Mouse (Mus musculus) megakaryocyte progenitor cell, adult 5-6 weeks (primary cell): ENCODE results near the gene Hoxb6. TPM values are rescaled to one million over a fixed set of nuclear protein-coding genes. Genes with fewer than 3 reads are reported as not detected.

Source experiments
- ATAC-seq: replicated peaks from 2 replicates; pipeline ENCODE4 v1.8.0; 2016; ENCODE audit warnings: mild to moderate bottlenecking, moderate TSS enrichment, inconsistent platforms; ENCODE audit not compliant: poor library complexity
- total RNA-seq, 2 experiments: library from RNA; stranded (forward) in 1 of 2; stranded (reverse) in 1 of 2; fragments of 157-497, 149-512 nt in 1 of 2; fragments of 200-1000 nt in 1 of 2; gene quantifications; 2 replicates each; pipeline versions ENCODE4 v1.2.3 to v1.2.4; 2015 to 2017

Gene Hoxb6
- total RNA-seq, 2 experiments from 2014 or later, result not detected

GRCm38 (mm10) chr11:96348141-96348928 is 56.1 kb downstream of the Hoxb6 start:
- ATAC-seq, result no peak

GRCm38 (mm10) chr11:96348988-96349387 is 56.7 kb downstream of the Hoxb6 start:
- no peak for ATAC-seq

GRCm38 (mm10) chr11:96349491-96350340 is 57.4 kb downstream of the Hoxb6 start:
- ATAC-seq, result no peak

- no peak for ATAC-seq
These were observed 58.0 kb downstream of the Hoxb6 start, which contains the start of gene Hoxb2 for GRCm38 (mm10) chr11:96350341-96350624. Gene Hoxb2 (plus strand): TSS chr11:96350525.

GRCm38 (mm10) chr11:96350791-96351190 is 58.5 kb downstream of the Hoxb6 start:
- no peak for ATAC-seq

Other genes starting within 250 kb of the Hoxb6 start
- 21.3 and 21.8 TPM in 2 replicates for gene Ube2z, start 227.1 kb upstream of the Hoxb6 start, total RNA-seq (2015)
- 18.2 and 19.3 TPM in 2 replicates for gene Ube2z, start 227.1 kb upstream of the Hoxb6 start, total RNA-seq (2017)
- 577 and 669 TPM in 2 replicates for gene Atp5g1, start 216.8 kb upstream of the Hoxb6 start, total RNA-seq (2015)
- gene Atp5g1, start 216.8 kb upstream of the Hoxb6 start, total RNA-seq (2017), result 72.0 and 102 TPM in 2 replicates
- not detected in 2 replicates for gene Calcoco2, start 180.5 kb upstream of the Hoxb6 start, total RNA-seq (2015)
- not detected in 2 replicates for gene Calcoco2, start 180.5 kb upstream of the Hoxb6 start, total RNA-seq (2017)
- gene Ttll6, start 158.7 kb upstream of the Hoxb6 start, total RNA-seq (2015), result not detected in 2 replicates
- not detected in 2 replicates for gene Ttll6, start 158.7 kb upstream of the Hoxb6 start, total RNA-seq (2017)
- gene Hoxb13, start 98.2 kb upstream of the Hoxb6 start, total RNA-seq (2015), result not detected in 2 replicates
- not detected in 2 replicates for gene Hoxb13, start 98.2 kb upstream of the Hoxb6 start, total RNA-seq (2017)
- gene Hoxb9, start 21.0 kb upstream of the Hoxb6 start, total RNA-seq (2015), result not detected in 2 replicates
- gene Hoxb9, start 21.0 kb upstream of the Hoxb6 start, total RNA-seq (2017), result not detected in 2 replicates
- gene Hoxb8, start 10.6 kb upstream of the Hoxb6 start, total RNA-seq (2015), result not detected in 2 replicates
- gene Hoxb8, start 10.6 kb upstream of the Hoxb6 start, total RNA-seq (2017), result not detected in 2 replicates
- not detected in 2 replicates for gene Hoxb7, start 5.9 kb upstream of the Hoxb6 start, total RNA-seq (2015)
- gene Hoxb7, start 5.9 kb upstream of the Hoxb6 start, total RNA-seq (2017), result not detected in 2 replicates
- gene Hoxb5, start 10.9 kb downstream of the Hoxb6 start, total RNA-seq (2015), result 0.07 and 0.44 TPM in 2 replicates
- 0.14 TPM in 1 of 2 replicates, not detected in the other for gene Hoxb5, start 10.9 kb downstream of the Hoxb6 start, total RNA-seq (2017)
- gene Hoxb4, start 25.8 kb downstream of the Hoxb6 start, total RNA-seq (2015), result 1.7 and 2.7 TPM in 2 replicates
- 1.5 and 2.2 TPM in 2 replicates for gene Hoxb4, start 25.8 kb downstream of the Hoxb6 start, total RNA-seq (2017)
- gene Hoxb3, start 30.9 kb downstream of the Hoxb6 start, total RNA-seq (2015), result 1.2 and 1.6 TPM in 2 replicates
- 0.83 and 1.3 TPM in 2 replicates for gene Hoxb3, start 30.9 kb downstream of the Hoxb6 start, total RNA-seq (2017)
- 0.07 and 0.49 TPM in 2 replicates for gene Hoxb2, start 58.0 kb downstream of the Hoxb6 start, total RNA-seq (2015)
- 0.12 and 0.14 TPM in 2 replicates for gene Hoxb2, start 58.0 kb downstream of the Hoxb6 start, total RNA-seq (2017)
- not detected in 2 replicates for gene Hoxb1, start 73.3 kb downstream of the Hoxb6 start, total RNA-seq (2015)
- gene Hoxb1, start 73.3 kb downstream of the Hoxb6 start, total RNA-seq (2017), result not detected in 2 replicates
- gene Skap1, start 172.1 kb downstream of the Hoxb6 start, total RNA-seq (2015), result 0.32 TPM in 1 of 2 replicates, not detected in the other
- 0.46 TPM in 1 of 2 replicates, not detected in the other for gene Skap1, start 172.1 kb downstream of the Hoxb6 start, total RNA-seq (2017)